Mouse (Mus musculus): ENCODE measurements around the gene Rimbp2. TPM values are rescaled to one million over a fixed set of nuclear protein-coding genes. Genes with fewer than 3 reads are reported as not detected.

Rimbp2 gene
- 2.1 and 3.2 TPM in 2 replicates for polyA plus RNA-seq (2015; fragmentation: Nextera tagmentation; extraction: Ambion mirVana)

GRCm38 (mm10) chr5:128953278-128954070 lies at the start of gene Rimbp2:
Rimbp2 (minus strand) TSS chr5:128953486.

Other genes starting within 250 kb of the Rimbp2 start
- gene Stx2, start 55.1 kb upstream of the Rimbp2 start, polyA plus RNA-seq (2015; fragmentation: Nextera tagmentation; extraction: Ambion mirVana) = 31.6 and 32.5 TPM in 2 replicates
- 251 and 282 TPM in 2 replicates for gene Ran, start 66.6 kb upstream of the Rimbp2 start, polyA plus RNA-seq (2015; fragmentation: Nextera tagmentation; extraction: Ambion mirVana)
- 9.1 and 11.6 TPM in 2 replicates for gene Adgrd1, start 143.3 kb upstream of the Rimbp2 start, polyA plus RNA-seq (2015; fragmentation: Nextera tagmentation; extraction: Ambion mirVana)

All from adrenal gland, postnatal 0 days (tissue).